Mouse (Mus musculus) lung, embryonic 14.5 days (tissue): ENCODE results near the gene Rab40c. TPM values are rescaled to one million over a fixed set of nuclear protein-coding genes. Genes with fewer than 3 reads are reported as not detected.

Experiments used
- ATAC-seq: fragments of 200-750 bp; cut with Nextera tagmentation; 2 replicates; pipeline ENCODE4 v1.8.0; 2017; ENCODE audit warnings: mild to moderate bottlenecking, moderate TSS enrichment, moderate library complexity; ENCODE audit not compliant: insufficient read depth
- DNase-seq: peaks from one replicate; pipeline ENCODE4 v3.0.0-alpha.2; 2015
- H3K27ac ChIP-seq: fragments of 300-500 bp; sonication (generic); 2 replicates; pipeline ENCODE4 v1.5.1; 2014; ENCODE audit warnings: low read depth, mild to moderate bottlenecking, moderate library complexity
- H3K27me3 ChIP-seq: fragments of 300-500 bp; sonication (generic); 2 replicates; pipeline ENCODE4 v1.6.1; 2014; ENCODE audit warnings: low read length, control low read depth; ENCODE audit not compliant: insufficient read depth
- H3K36me3 ChIP-seq: fragments of 300-500 bp; sonication (generic); 2 replicates; pipeline ENCODE4 v1.6.1; 2014; ENCODE audit warnings: control low read depth; ENCODE audit not compliant: insufficient read depth
- H3K4me1 ChIP-seq: fragments of 300-500 bp; sonication (generic); 2 replicates; pipeline ENCODE4 v1.6.1; 2014; ENCODE audit warnings: antibody characterized with exemption, control low read depth; ENCODE audit not compliant: insufficient read depth
- H3K4me2 ChIP-seq: fragments of 300-500 bp; sonication (generic); 2 replicates; pipeline ENCODE4 v1.6.1; 2014; ENCODE audit warnings: mild to moderate bottlenecking
- H3K4me3 ChIP-seq: fragments of 300-500 bp; sonication (generic); 2 replicates; pipeline ENCODE4 v1.5.1; 2014; ENCODE audit warnings: low read depth, low read length
- H3K9ac ChIP-seq: fragments of 300-500 bp; sonication (generic); 2 replicates; pipeline ENCODE4 v1.6.1; 2014
- H3K9me3 ChIP-seq: fragments of 300-500 bp; sonication (generic); 2 replicates; pipeline ENCODE4 v1.6.1; 2016; ENCODE audit warnings: low read depth, low read length, control low read depth
- CTCF ChIP-seq: IDR thresholded peaks from 2 replicates; pipeline ENCODE4 v1.5.1; 2016; ENCODE audit warnings: antibody characterized with exemption, low read depth
- WGBS: fragments of 180-500 bp; shearing (Covaris S2); extraction: QIAGEN DNeasy Blood & Tissue Kit; methylation state at CpG from one replicate; pipeline ENCODE4 v1.1.7; 2014; 5-methylcytosine and 5-hydroxymethylcytosine counted together
- polyA plus RNA-seq: library from polyadenylated mRNA; unstranded; fragments of >200 nt; fragmentation: Nextera tagmentation; extraction: Ambion mirVana; gene quantifications from 2 replicates; pipeline ENCODE4 v1.2.1, GENCODE M21; 2014

Gene Rab40c
- polyA plus RNA-seq, 1 experiment from 2014 or later: 15.4 TPM

GRCm38 (mm10) chr17:25843636-25844395, 75.7 kb downstream of the Rab40c start:
- 3% methylated on average over 38 of the region's 38 CpGs for WGBS
- no peak for TF ChIP-seq CTCF
- Histone ChIP-seq H3K9me3 (no peaks in the 10 kb centered on the region), H3K27me3 (no peaks in the 10 kb centered on the region), H3K36me3 (peaks cover 55% of the 10 kb centered on the region), H3K9ac (peak overlapping the region; percentile 82), H3K4me3 (peak overlapping the region; percentile 85), H3K4me2 (peak overlapping the region; percentile 91), H3K27ac (peak overlapping the region; percentile 72), H3K4me1 (peaks cover 9% of the 10 kb centered on the region)
- ATAC-seq (peak; percentile 8; the same call in 1 of the 2 replicates), DNase-seq (no peak)

- peak overlapping the region; percentile 85 for H3K4me3 ChIP-seq
- no peak overlapping the region for H3K27ac ChIP-seq
- DNase-seq: no peak
- H3K9me3 ChIP-seq: no peaks in the 10 kb centered on the region
- H3K27me3 ChIP-seq: no peaks in the 10 kb centered on the region
- 86% methylated on average over 4 of the region's 4 CpGs for WGBS
- H3K36me3 ChIP-seq: peaks cover 54% of the 10 kb centered on the region
- peak overlapping the region; percentile 82 for H3K9ac ChIP-seq
- no peak for TF ChIP-seq CTCF
- H3K4me1 ChIP-seq: peaks cover 9% of the 10 kb centered on the region
- H3K4me2 ChIP-seq: peak overlapping the region; percentile 91
- no peak for ATAC-seq
These were observed 76.4 kb downstream of the Rab40c start for GRCm38 (mm10) chr17:25843122-25843521.

GRCm38 (mm10) chr17:25842509-25842908, 77.0 kb downstream of the Rab40c start:
- no peak for TF ChIP-seq CTCF
- no peak for ATAC-seq
- DNase-seq: no peak
- peaks cover 54% of the 10 kb centered on the region for H3K36me3 ChIP-seq
- H3K4me2 ChIP-seq: no peak overlapping the region
- no peak overlapping the region for H3K27ac ChIP-seq
- 75% methylated on average over 3 of the region's 3 CpGs for WGBS
- peaks cover 9% of the 10 kb centered on the region for H3K4me1 ChIP-seq
- H3K4me3 ChIP-seq: no peak overlapping the region
- H3K27me3 ChIP-seq: no peaks in the 10 kb centered on the region
- H3K9ac ChIP-seq: no peak overlapping the region
- no peaks in the 10 kb centered on the region for H3K9me3 ChIP-seq

GRCm38 (mm10) chr17:25841117-25841880, 78.2 kb downstream of the Rab40c start, which contains the start of gene Gm20683:
Gene Gm20683, minus strand, starts transcription at chr17:25841763.
- no peak for TF ChIP-seq CTCF
- ATAC-seq: no peak
- Histone ChIP-seq H3K4me2 (no peak within 1 kb of the TSS), H3K9ac (no peak within 1 kb of the TSS), H3K4me1 (peaks cover 19% of the 10 kb centered on the region), H3K27me3 (no peaks in the 10 kb centered on the region), H3K27ac (no peak within 1 kb of the TSS), H3K36me3 (peaks cover 51% of the 10 kb centered on the region), H3K4me3 (no peak within 1 kb of the TSS), H3K9me3 (no peaks in the 10 kb centered on the region)
- WGBS: 92% methylated on average over 22 of the region's 22 CpGs
- DNase-seq: no peak

GRCm38 (mm10) chr17:25840519-25840918, 79.0 kb downstream of the Rab40c start:
- Histone ChIP-seq H3K36me3 (peaks cover 52% of the 10 kb centered on the region), H3K9ac (no peak overlapping the region), H3K27me3 (no peaks in the 10 kb centered on the region), H3K9me3 (no peaks in the 10 kb centered on the region), H3K4me3 (no peak overlapping the region), H3K27ac (no peak overlapping the region), H3K4me2 (no peak overlapping the region), H3K4me1 (peaks cover 24% of the 10 kb centered on the region)
- 94% methylated on average over 6 of the region's 6 CpGs for WGBS
- no peak for DNase-seq
- ATAC-seq: no peak
- TF ChIP-seq CTCF: no peak

GRCm38 (mm10) chr17:25839455-25840235, 79.9 kb downstream of the Rab40c start:
- Histone ChIP-seq H3K36me3 (peaks cover 60% of the 10 kb centered on the region), H3K4me1 (peaks cover 24% of the 10 kb centered on the region), H3K9ac (no peak overlapping the region), H3K4me2 (no peak overlapping the region), H3K9me3 (no peaks in the 10 kb centered on the region), H3K4me3 (no peak overlapping the region), H3K27ac (no peak overlapping the region), H3K27me3 (no peaks in the 10 kb centered on the region)
- WGBS: 80% methylated on average over 14 of the region's 14 CpGs
- no peak for DNase-seq
- no peak for TF ChIP-seq CTCF
- no peak for ATAC-seq
